Mouse (Mus musculus): Measurements from ENCODE around the gene Stk32b. TPM values are rescaled to one million over a fixed set of nuclear protein-coding genes. Genes with fewer than 3 reads are reported as not detected.

Gene Stk32b
- total RNA-seq (2023; ENCODE audit: inconsistent age), result not detected in 4 replicates

GRCm38 (mm10) chr5:37716505-37717372 is at the start of gene Stk32b:
Stk32b (minus strand) TSS chr5:37717171.

GRCm38 (mm10) chr5:37735224-37735623 is 18.3 kb upstream of the Stk32b start, which contains the start of gene Cytl1:
Cytl1 (plus strand) TSS chr5:37735519.

Other genes with a start within 250 kb of the Stk32b start
- not detected in 4 replicates for gene Cytl1, start 18.3 kb upstream of the Stk32b start, total RNA-seq (2023; ENCODE audit: inconsistent age)
- gene Msx1, start 107.4 kb upstream of the Stk32b start, total RNA-seq (2023; ENCODE audit: inconsistent age), result not detected in 4 replicates